Mouse (Mus musculus) adrenal gland (tissue): ENCODE measurements around the gene Csad.

Source experiments
- intact Hi-C: fragments of 180-260 bp; cut with DNase I; formaldehyde crosslinking; loops from one replicate; pipeline ENCODE4 v1.15.1; 2025
- long read RNA-seq, 2 experiments: library from polyadenylated mRNA; unstranded; transcript quantifications; one replicate each; pipeline ENCODE4 v2.0.0; 2020; ENCODE audit warnings: borderline replicate concordance in 1 of 2; ENCODE audit not compliant: insufficient replicate concordance in 1 of 2

The Csad gene
- long read RNA-seq, experiment 1, partial matches to known transcripts: 4 of 33 reads
- long read RNA-seq, experiment 1, other reads (novel, unspliced or antisense): 29 of 33 reads
- long read RNA-seq, experiment 2, partial matches to known transcripts: 9 of 41 reads
- long read RNA-seq, experiment 2, other reads (novel, unspliced or antisense): 32 of 41 reads

GRCm38 (mm10) chr15:102204674-102205505 is at the start of gene Csad:
Gene Csad, minus strand, starts transcription at chr15:102204724.
- intact Hi-C loops: no loop called here

GRCm38 (mm10) chr15:102250521-102250920 is 46.0 kb upstream of the Csad start:
- intact Hi-C loops: no loop called here

GRCm38 (mm10) chr15:102249967-102250366 is 45.4 kb upstream of the Csad start:
- intact Hi-C loops: no loop called here

- intact Hi-C loops: no loop called here
Observed at GRCm38 (mm10) chr15:102249251-102249691, 44.7 kb upstream of the Csad start.

GRCm38 (mm10) chr15:102248812-102249191 is 44.3 kb upstream of the Csad start:
- intact Hi-C loops: no loop called here

GRCm38 (mm10) chr15:102248131-102248811 is 43.7 kb upstream of the Csad start:
- intact Hi-C loops: no loop called here

GRCm38 (mm10) chr15:102247252-102248130 is 43.0 kb upstream of the Csad start:
- intact Hi-C loops: no loop called here

GRCm38 (mm10) chr15:102246866-102247251 is 42.3 kb upstream of the Csad start:
- intact Hi-C loops: no loop called here

- intact Hi-C loops: no loop called here
Observed at GRCm38 (mm10) chr15:102245891-102246741, 41.6 kb upstream of the Csad start.

- intact Hi-C loops: no loop called here
Observed at GRCm38 (mm10) chr15:102245461-102245881, 40.9 kb upstream of the Csad start.

- intact Hi-C loops: no loop called here
Observed at GRCm38 (mm10) chr15:102244306-102245191, 40.0 kb upstream of the Csad start.

GRCm38 (mm10) chr15:102243229-102244190 is 39.0 kb upstream of the Csad start:
- intact Hi-C loops: no loop called here

- intact Hi-C loops: no loop called here
Observed at GRCm38 (mm10) chr15:102242404-102243228, 38.1 kb upstream of the Csad start.

GRCm38 (mm10) chr15:102240607-102241006 is 36.1 kb upstream of the Csad start:
- intact Hi-C loops: loop anchor here (2.0 kb wide), 1 partner anchor 38 kb away; the partner anchor contains the start of gene Mfsd5

- intact Hi-C loops: loop anchor here (1.0 to 2.0 kb wide), 3 partner anchors 33 to 76 kb away; partner anchors contain the start of gene Mfsd5
Observed at GRCm38 (mm10) chr15:102239851-102240250, 35.3 kb upstream of the Csad start.

GRCm38 (mm10) chr15:102239260-102239590 is 34.7 kb upstream of the Csad start:
- intact Hi-C loops: loop anchor here (1.0 to 2.0 kb wide), 2 partner anchors 34 to 77 kb away; no protein-coding TSS in a partner anchor
